Mouse (Mus musculus): ENCODE measurements around the gene Ccin.

DNA sequence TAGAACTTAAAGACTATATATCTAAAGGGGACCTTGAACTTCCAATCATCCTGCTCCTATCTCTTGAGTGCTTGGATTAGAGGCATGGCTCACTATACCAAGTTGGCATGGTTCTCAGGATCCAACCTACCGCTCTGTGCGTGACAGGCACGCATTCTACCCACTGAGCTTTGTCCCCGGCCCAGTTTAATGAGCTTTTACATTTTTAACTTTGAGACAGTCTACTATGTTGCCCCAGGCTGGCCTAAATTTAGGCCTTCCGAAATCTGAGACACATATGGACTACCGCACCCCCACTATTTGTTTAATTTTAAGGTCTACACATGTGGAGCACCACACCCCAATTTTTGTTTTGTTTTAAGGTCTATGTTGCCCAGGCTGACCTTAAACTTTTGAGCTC, 2.4 kb upstream of the Ccin start:
- TF ChIP-seq CTCF (IDR thresholded peaks at IDR 0.05), result no peak
- TF ChIP-seq POLR2A (IDR thresholded peaks at IDR 0.05; ENCODE audit: insufficient read depth, low read depth, low read length), result no peak
- no peak for TF ChIP-seq EP300 (IDR thresholded peaks at IDR 0.05; ENCODE audit: insufficient read depth, low read depth, low read length)

Measured in heart, adult 2 months (tissue).